Mouse (Mus musculus) limb, embryonic 11.5 days (tissue): ENCODE results near the gene Osbpl9. TPM values are rescaled to one million over a fixed set of nuclear protein-coding genes. Genes with fewer than 3 reads are reported as not detected.

Experiments used
- ATAC-seq: fragments of 200-750 bp; cut with Nextera tagmentation; 2 replicates; pipeline ENCODE4 v1.8.0; 2017; ENCODE audit warnings: low read depth; ENCODE audit not compliant: insufficient number of reproducible peaks, low FRiP score, low TSS enrichment
- DNase-seq: peaks from one replicate; pipeline ENCODE4 v3.0.0-alpha.2; 2015; ENCODE audit warnings: low spot score
- H3K27ac ChIP-seq: fragments of 300-500 bp; sonication (generic); replicated peaks from 2 replicates; pipeline ENCODE4 v1.5.1; 2014; ENCODE audit warnings: low read depth, mild to moderate bottlenecking, low read length
- H3K27me3 ChIP-seq: fragments of 300-500 bp; sonication (generic); 2 replicates; pipeline ENCODE4 v1.6.1; 2014; ENCODE audit warnings: mild to moderate bottlenecking, low read length, mixed read lengths; ENCODE audit not compliant: control insufficient read depth, insufficient read depth
- H3K36me3 ChIP-seq: fragments of 300-500 bp; sonication (generic); 2 replicates; pipeline ENCODE4 v1.6.1; 2014; ENCODE audit warnings: mild to moderate bottlenecking, low read length, moderate library complexity, mixed read lengths; ENCODE audit not compliant: control insufficient read depth, insufficient read depth
- H3K4me1 ChIP-seq: fragments of 300-500 bp; sonication (generic); 2 replicates; pipeline ENCODE4 v1.6.1; 2014; ENCODE audit warnings: low read length, mixed read lengths; ENCODE audit not compliant: control insufficient read depth, insufficient read depth
- H3K4me2 ChIP-seq: fragments of 300-500 bp; sonication (generic); 2 replicates; pipeline ENCODE4 v1.6.1; 2014; ENCODE audit warnings: low read depth, mild to moderate bottlenecking, moderate library complexity; ENCODE audit not compliant: severe bottlenecking
- H3K4me3 ChIP-seq: fragments of 300-500 bp; sonication (generic); 2 replicates; pipeline ENCODE4 v1.5.1; 2014; ENCODE audit warnings: low read depth, low read length
- H3K9ac ChIP-seq: fragments of 300-500 bp; sonication (generic); 2 replicates; pipeline ENCODE4 v1.6.1; 2014; ENCODE audit warnings: mild to moderate bottlenecking, low read length
- H3K9me3 ChIP-seq: fragments of 300-500 bp; sonication (generic); 2 replicates; pipeline ENCODE4 v1.6.1; 2016; ENCODE audit warnings: low read length; ENCODE audit not compliant: control insufficient read depth
- whole genome bisulfite sequencing: fragments of 180-500 bp; shearing (Covaris S2); extraction: QIAGEN DNeasy Blood & Tissue Kit; methylation state at CpG from one replicate; pipeline ENCODE4 v1.1.7; 2014; 5-methylcytosine and 5-hydroxymethylcytosine counted together
- polyA plus RNA-seq: library from polyadenylated mRNA; unstranded; fragments of >200 nt; fragmentation: Nextera tagmentation; extraction: Ambion mirVana; gene quantifications from 2 replicates; pipeline ENCODE4 v1.2.1, GENCODE M21; 2014

Osbpl9 gene
- polyA plus RNA-seq, 1 experiment from 2014 or later, result 71.9 TPM

DNA sequence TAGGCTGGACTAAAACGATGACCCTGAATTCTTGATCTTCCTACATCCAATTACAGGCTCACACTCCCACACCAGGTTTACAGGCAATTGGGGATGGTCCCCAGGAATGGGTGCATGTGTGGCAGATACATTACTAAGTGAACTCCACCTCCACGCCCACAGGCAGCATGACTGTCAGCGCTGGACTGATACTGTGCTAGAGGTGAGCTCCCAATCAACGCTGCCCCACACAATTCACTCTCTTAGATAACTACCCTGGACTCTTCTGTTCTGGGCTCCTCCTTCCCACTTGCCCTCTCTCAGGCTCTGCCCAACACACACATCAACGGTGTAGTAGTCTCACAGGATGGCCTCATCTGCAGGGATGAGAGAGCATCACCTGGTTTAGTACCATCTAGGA lies 109.7 kb downstream of the Osbpl9 start:
- Histone ChIP-seq H3K9me3 (no peaks in the 10 kb centered on the region), H3K9ac (no peak overlapping the region), H3K27ac (no peak overlapping the region), H3K4me2 (no peak overlapping the region), H3K4me3 (no peak overlapping the region), H3K27me3 (no peaks in the 10 kb centered on the region), H3K4me1 (no peaks in the 10 kb centered on the region), H3K36me3 (no peaks in the 10 kb centered on the region)
- DNase-seq (no peak), ATAC-seq (no peak)
- WGBS, result 82% methylated on average over 5 of the region's 5 CpGs

DNA sequence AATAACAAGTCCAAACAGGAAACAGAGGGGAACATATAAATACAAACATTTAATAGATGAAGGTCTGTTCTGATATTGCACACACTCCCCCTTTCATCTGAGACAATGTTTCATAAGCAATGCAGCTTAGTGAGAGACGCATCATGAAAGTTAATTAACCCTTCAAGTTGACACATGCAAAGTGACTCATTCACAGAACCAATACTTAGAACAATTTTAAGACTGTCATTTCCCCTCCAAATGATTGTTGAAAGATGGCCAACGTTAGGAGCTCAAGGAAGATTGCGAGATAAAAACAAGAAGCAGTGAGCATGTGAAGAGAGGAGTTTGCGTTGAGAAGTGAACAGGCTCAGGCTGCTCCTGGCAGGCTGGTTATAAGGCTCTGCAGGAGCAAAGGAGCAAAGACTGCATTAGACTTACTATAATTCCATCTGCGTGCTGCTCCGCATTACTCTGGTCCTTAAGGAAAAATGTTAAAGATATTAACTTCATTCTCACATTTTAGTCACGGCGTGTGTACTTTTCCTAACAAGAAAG lies 110.8 kb downstream of the Osbpl9 start:
- no peak overlapping the region for H3K4me3 ChIP-seq
- no peaks in the 10 kb centered on the region for H3K4me1 ChIP-seq
- H3K27ac ChIP-seq, result no peak overlapping the region
- H3K9ac ChIP-seq, result no peak overlapping the region
- DNase-seq (no peak), ATAC-seq (no peak)
- 89% methylated on average over 8 of the region's 8 CpGs for WGBS
- no peaks in the 10 kb centered on the region for H3K9me3 ChIP-seq
- no peaks in the 10 kb centered on the region for H3K36me3 ChIP-seq
- H3K27me3 ChIP-seq, result no peaks in the 10 kb centered on the region
- H3K4me2 ChIP-seq, result no peak overlapping the region

DNA sequence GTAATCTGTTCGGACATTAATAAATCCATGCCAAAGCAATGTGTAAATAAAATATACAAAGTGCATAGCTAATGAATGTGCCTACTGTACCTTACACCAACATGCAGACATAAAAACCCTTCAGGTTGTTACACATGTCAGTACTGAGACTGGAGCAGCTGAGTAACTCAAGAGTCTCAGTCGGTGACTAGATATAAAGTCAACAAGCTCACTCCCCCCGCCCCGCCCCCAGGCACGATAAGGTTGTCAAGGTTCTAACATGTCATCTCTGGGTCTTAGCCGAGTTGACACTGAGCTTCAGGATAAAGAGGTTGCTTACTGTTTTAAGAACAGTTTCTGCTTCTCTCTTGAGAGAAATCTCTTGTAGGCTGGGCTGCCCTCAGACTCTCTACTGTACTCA lies 112.1 kb downstream of the Osbpl9 start:
- Histone ChIP-seq H3K9me3 (no peaks in the 10 kb centered on the region), H3K27ac (no peak overlapping the region), H3K4me3 (no peak overlapping the region), H3K9ac (no peak overlapping the region), H3K4me1 (no peaks in the 10 kb centered on the region), H3K27me3 (no peaks in the 10 kb centered on the region), H3K4me2 (no peak overlapping the region), H3K36me3 (no peaks in the 10 kb centered on the region)
- ATAC-seq (no peak), DNase-seq (no peak)
- WGBS, result 88% methylated on average over 6 of the region's 6 CpGs

DNA sequence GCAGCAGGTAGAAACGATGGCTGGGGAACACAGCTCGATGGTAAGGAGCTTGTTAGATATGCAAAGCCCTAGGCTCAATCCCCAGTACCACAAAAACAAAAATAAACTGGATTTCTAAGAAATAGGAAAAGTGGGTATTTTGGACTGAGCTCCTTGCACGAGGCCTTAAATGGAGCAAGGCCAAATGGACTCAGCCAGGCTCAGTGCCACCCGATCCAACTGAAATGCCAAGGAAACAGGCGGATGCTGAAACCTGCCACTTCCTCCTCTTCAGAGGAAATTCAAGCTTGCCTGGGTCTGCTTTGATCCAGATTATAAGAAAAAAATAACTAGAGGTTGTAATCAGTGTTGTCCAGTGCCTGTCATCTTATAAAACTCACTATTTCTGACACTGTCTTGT lies 112.9 kb downstream of the Osbpl9 start:
- WGBS, result 94% methylated on average over 5 of the region's 5 CpGs
- no peak for ATAC-seq
- H3K36me3 ChIP-seq, result no peaks in the 10 kb centered on the region
- no peak overlapping the region for H3K27ac ChIP-seq
- no peak overlapping the region for H3K4me2 ChIP-seq
- H3K9ac ChIP-seq, result no peak overlapping the region
- H3K4me3 ChIP-seq, result no peak overlapping the region
- no peaks in the 10 kb centered on the region for H3K27me3 ChIP-seq
- no peaks in the 10 kb centered on the region for H3K4me1 ChIP-seq
- no peak for DNase-seq
- H3K9me3 ChIP-seq, result no peaks in the 10 kb centered on the region

DNA sequence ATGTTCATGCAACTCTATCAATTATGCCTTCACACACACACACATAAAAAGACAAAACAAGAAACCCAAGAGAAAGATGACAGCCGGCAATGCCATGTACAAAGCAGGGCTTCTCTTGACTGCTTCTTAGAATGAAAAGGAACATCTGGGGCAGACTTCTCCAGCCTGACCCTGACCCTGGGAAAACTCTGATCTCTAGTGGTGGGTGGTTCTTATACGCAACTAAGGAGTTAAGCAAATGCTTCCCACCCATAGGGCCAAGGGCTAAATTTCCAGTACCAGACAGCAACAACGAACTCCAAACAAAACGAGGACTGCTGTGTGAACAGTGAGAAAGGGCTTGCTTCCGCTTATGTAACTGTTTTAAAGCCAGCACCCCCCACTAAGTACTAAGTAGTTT lies 122.0 kb downstream of the Osbpl9 start:
- Histone ChIP-seq H3K9ac (no peak overlapping the region), H3K27me3 (no peaks in the 10 kb centered on the region), H3K4me2 (no peak overlapping the region), H3K27ac (no peak overlapping the region), H3K36me3 (no peaks in the 10 kb centered on the region; the same call in 1 of the 2 replicates), H3K4me1 (no peaks in the 10 kb centered on the region), H3K4me3 (no peak overlapping the region), H3K9me3 (no peaks in the 10 kb centered on the region)
- no peak for DNase-seq
- 68% methylated on average over 5 of the region's 5 CpGs for WGBS
- no peak for ATAC-seq

DNA sequence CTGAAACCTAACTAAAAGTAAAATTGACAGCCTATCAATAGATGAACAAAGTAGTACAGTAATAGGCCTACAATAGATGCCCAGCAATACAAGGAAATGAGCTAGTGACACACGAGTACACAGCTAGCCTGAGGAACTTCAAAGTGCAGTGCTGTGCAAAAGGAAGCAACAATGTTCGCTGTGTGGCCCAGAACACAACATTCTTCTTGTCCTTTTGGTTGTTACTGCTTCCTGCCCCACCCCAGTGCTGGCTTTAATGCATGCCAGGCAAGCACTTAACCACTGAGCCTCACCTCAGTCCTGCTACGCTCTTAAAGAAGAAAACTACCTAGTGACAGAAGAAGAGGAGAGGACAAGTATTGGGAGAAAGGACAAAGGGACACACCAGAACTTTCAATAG lies 122.4 kb downstream of the Osbpl9 start:
- no peak for DNase-seq
- WGBS, result 71% methylated on average over 3 of the region's 3 CpGs
- H3K9me3 ChIP-seq, result no peaks in the 10 kb centered on the region
- H3K27me3 ChIP-seq, result no peaks in the 10 kb centered on the region
- no peak overlapping the region for H3K4me2 ChIP-seq
- no peak for ATAC-seq
- no peak overlapping the region for H3K27ac ChIP-seq
- no peaks in the 10 kb centered on the region; the same call in 1 of the 2 replicates for H3K36me3 ChIP-seq
- H3K4me1 ChIP-seq, result no peaks in the 10 kb centered on the region
- no peak overlapping the region for H3K4me3 ChIP-seq
- H3K9ac ChIP-seq, result no peak overlapping the region

- DNase-seq (no peak), ATAC-seq (no peak)
- H3K4me3 ChIP-seq, result no peak overlapping the region
- no peaks in the 10 kb centered on the region; the same call in 1 of the 2 replicates for H3K36me3 ChIP-seq
- no peaks in the 10 kb centered on the region for H3K4me1 ChIP-seq
- no peak overlapping the region for H3K9ac ChIP-seq
- H3K4me2 ChIP-seq, result no peak overlapping the region
- no peaks in the 10 kb centered on the region for H3K27me3 ChIP-seq
- H3K27ac ChIP-seq, result no peak overlapping the region
- 94% methylated on average over 7 of the region's 7 CpGs for WGBS
- no peaks in the 10 kb centered on the region for H3K9me3 ChIP-seq
These were observed 123.1 kb downstream of the Osbpl9 start for GRCm38 (mm10) chr4:109078941-109079340.

DNA sequence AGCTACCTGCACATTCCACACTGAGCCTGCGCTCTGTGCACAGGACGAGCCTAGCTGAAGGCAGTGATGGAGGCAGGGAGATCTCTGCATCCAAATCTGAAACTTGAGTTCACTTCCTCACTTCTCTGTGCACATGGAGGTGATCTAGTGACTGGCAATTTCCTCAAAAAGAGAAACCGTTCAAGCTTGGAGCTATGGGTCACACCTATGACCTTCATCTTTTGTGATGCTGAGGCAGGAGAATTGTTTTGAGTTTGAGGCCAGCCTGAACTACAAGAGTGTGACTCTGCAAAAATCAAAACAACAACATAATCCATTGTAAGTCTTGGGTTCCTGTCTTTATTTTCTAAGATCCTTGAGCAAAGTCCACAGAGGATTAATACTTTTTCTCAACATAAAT lies 128.8 kb downstream of the Osbpl9 start:
- H3K4me1 ChIP-seq, result no peaks in the 10 kb centered on the region
- H3K27me3 ChIP-seq, result no peaks in the 10 kb centered on the region
- H3K27ac ChIP-seq, result no peak overlapping the region
- no peak overlapping the region for H3K4me2 ChIP-seq
- no peak overlapping the region for H3K4me3 ChIP-seq
- H3K9ac ChIP-seq, result no peak overlapping the region
- H3K36me3 ChIP-seq, result peaks cover 3% of the 10 kb centered on the region; the same call in 1 of the 2 replicates
- no peaks in the 10 kb centered on the region; the same call in 1 of the 2 replicates for H3K9me3 ChIP-seq
- 84% methylated on average over 3 of the region's 3 CpGs for WGBS
- DNase-seq (no peak), ATAC-seq (no peak)

DNA sequence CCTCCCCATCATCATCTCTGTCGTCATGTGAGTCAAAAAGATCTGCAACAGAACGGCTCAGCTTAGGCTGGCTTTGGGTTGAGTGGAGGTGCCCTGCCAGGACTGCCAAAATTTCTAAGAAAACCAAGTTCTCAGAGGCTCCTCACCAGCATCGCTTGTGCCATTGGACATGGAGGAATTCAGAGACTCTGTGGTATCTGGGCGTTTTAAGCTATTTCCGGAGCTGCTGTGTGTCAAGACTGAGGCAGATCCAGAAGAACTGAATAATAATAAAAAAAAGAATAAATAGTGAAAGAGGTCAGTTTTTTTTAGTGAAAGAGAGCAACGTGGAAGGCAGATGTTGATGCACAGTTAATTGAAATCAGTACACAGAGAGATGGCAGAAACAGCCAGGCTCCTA lies 129.2 kb downstream of the Osbpl9 start:
- Histone ChIP-seq H3K36me3 (peaks cover 3% of the 10 kb centered on the region; the same call in 1 of the 2 replicates), H3K4me1 (no peaks in the 10 kb centered on the region), H3K4me3 (no peak overlapping the region), H3K27me3 (no peaks in the 10 kb centered on the region), H3K9me3 (no peaks in the 10 kb centered on the region; the same call in 1 of the 2 replicates), H3K27ac (no peak overlapping the region), H3K9ac (no peak overlapping the region), H3K4me2 (no peak overlapping the region)
- no peak for DNase-seq
- WGBS, result 84% methylated on average over 6 of the region's 6 CpGs
- ATAC-seq, result no peak
